8 mouse cellular contexts compared by ENCODE assay signal in the genomic region with DNA sequence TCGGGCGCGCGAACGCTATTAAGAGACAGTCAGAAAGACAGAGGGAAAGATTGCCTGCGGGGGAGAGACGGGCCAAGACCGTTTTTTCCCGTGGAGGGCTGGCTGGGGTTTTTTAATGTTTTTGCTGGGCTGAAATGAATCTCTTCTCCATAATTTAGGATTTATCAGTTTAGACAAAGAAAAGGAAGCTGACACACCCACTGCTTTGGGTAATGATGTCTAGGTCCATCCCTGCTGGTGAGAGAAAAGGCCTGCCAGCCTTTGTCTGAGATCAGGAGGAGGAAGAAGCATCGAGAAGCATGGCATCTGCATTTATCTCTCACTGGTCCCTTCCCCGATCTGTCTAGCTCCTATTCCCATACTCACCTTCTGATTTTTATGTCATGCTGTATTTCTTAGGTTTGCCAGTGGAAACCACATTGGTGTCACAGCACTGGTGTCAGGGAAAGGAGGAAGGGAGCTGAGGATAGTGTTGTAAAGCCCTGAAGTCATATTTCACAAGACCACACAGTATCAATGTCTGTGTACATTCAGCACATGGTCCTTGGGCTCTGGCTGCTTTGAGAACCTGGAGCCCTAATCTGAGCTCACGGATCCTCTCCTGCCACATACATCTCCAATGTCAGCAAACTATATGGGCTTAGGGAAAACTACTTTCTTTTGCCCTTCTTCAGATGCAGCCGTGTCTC.
DNase-seq lines count a peak whose midpoint lies in the region; ATAC-seq and TF ChIP-seq lines count a peak whose summit lies in the region.

No protein-coding gene starts in this region.

- H3K4me2 ChIP-seq in hindbrain, embryonic 12.5 days (replicated peaks), result peak overlapping the region; percentile 62
- peak overlapping the region; percentile 55 for H3K4me2 ChIP-seq in midbrain, embryonic 11.5 days

- H3K9ac ChIP-seq in hindbrain, embryonic 12.5 days, result peak overlapping the region; percentile 71
- H3K9ac ChIP-seq in midbrain, embryonic 11.5 days (ENCODE audit: low read length), result peak overlapping the region; percentile 72

- H3K27me3 ChIP-seq in hindbrain, embryonic 12.5 days, result no peaks in the 10 kb centered on the region
- H3K27me3 ChIP-seq in midbrain, embryonic 11.5 days (ENCODE audit: control insufficient read depth, insufficient read depth, low read length), result no peaks in the 10 kb centered on the region

- no peak for DNase-seq in layer of hippocampus, adult 2 months (ENCODE audit: low spot score in 2 of 2)
- no peak for DNase-seq in layer of hippocampus, adult 8-10 months (ENCODE audit: low spot score in 2 of 2)
- DNase-seq in brain, embryonic 18.5 days (ENCODE audit: low read depth, low spot score), result peak; percentile 3
- peak; percentile 94 for DNase-seq in midbrain, embryonic 11.5 days (ENCODE audit: low spot score, missing footprints)
- no peak for DNase-seq in MN1 (ENCODE audit: low spot score)
- DNase-seq in c-Kit-positive CD71-positive TER-119-positive erythroid progenitor cells, embryonic 14.5 days (ENCODE audit: low spot score), result no peak
- DNase-seq in urinary bladder, postnatal 36 days (ENCODE audit: low spot score in 2 of 2), result no peak

- peak overlapping the region; percentile 68 for H3K27ac ChIP-seq in layer of hippocampus, adult 2 months
- H3K27ac ChIP-seq in hindbrain, embryonic 12.5 days, result peak overlapping the region; percentile 84
- no peak overlapping the region; the same call in 1 of the 2 replicates for H3K27ac ChIP-seq in midbrain, embryonic 11.5 days (ENCODE audit: low read depth, low read length)

- H3K4me3 ChIP-seq in layer of hippocampus, adult 2 months, result peak overlapping the region; percentile 49
- peak overlapping the region; percentile 43 for H3K4me3 ChIP-seq in hindbrain, embryonic 12.5 days
- H3K4me3 ChIP-seq in midbrain, embryonic 11.5 days (ENCODE audit: low read depth, low read length), result peak overlapping the region; percentile 37

- no peak for TF ChIP-seq CTCF in layer of hippocampus, adult 2 months (conservative IDR thresholded peaks at IDR 0.05)

- H3K4me1 ChIP-seq in hindbrain, embryonic 12.5 days, result peaks cover 6% of the 10 kb centered on the region
- peaks cover 5% of the 10 kb centered on the region; the same call in 1 of the 2 replicates for H3K4me1 ChIP-seq in midbrain, embryonic 11.5 days (ENCODE audit: control insufficient read depth, insufficient read depth, low read length)

- ATAC-seq in hindbrain, embryonic 12.5 days (ENCODE audit: low FRiP score), result peak; percentile 68
- ATAC-seq in midbrain, embryonic 11.5 days (ENCODE audit: low FRiP score), result peak; percentile 57; the same call in 1 of the 2 replicates

- H3K9me3 ChIP-seq in hindbrain, embryonic 12.5 days (replicated peaks), result no peaks in the 10 kb centered on the region
- no peaks in the 10 kb centered on the region for H3K9me3 ChIP-seq in midbrain, embryonic 11.5 days (ENCODE audit: control insufficient read depth, low read length)

- WGBS in hindbrain, embryonic 12.5 days, result 30% methylated on average over 13 of the region's 13 CpGs
- 33% methylated on average over 13 of the region's 13 CpGs for WGBS in midbrain, embryonic 11.5 days

- no peaks in the 10 kb centered on the region for H3K36me3 ChIP-seq in hindbrain, embryonic 12.5 days
- no peaks in the 10 kb centered on the region for H3K36me3 ChIP-seq in midbrain, embryonic 11.5 days (ENCODE audit: control insufficient read depth, insufficient read depth, low read length)

Comparison
In these comparisons a context has a peak if more than half of its experiments do, and no peak if none do; other contexts are left out.
1. DNase-seq: peak in brain, embryonic 18.5 days (single experiment) and midbrain, embryonic 11.5 days (single experiment); none in layer of hippocampus, adult 2 months (0 of 2), layer of hippocampus, adult 8-10 months (0 of 2), MN1 (single experiment), c-Kit-positive CD71-positive TER-119-positive erythroid progenitor cells, embryonic 14.5 days (single experiment) and urinary bladder, postnatal 36 days (0 of 2).
2. Peak in every context shown above with its lines, with median percentiles within 50 percentile points of each other: H3K4me3 ChIP-seq.